Mouse (Mus musculus) midbrain, embryonic 13.5 days (tissue): ENCODE measurements around the gene Ccdc18. TPM values are rescaled to one million over a fixed set of nuclear protein-coding genes. Genes with fewer than 3 reads are reported as not detected.
"Not testable (repeated sequence)": the region's sequence is repeated elsewhere in the genome, so short reads cannot be mapped to it uniquely, and the experiment has no call there.

Source experiments
- ATAC-seq: fragments of 200-750 bp; cut with Nextera tagmentation; 2 replicates; pipeline ENCODE4 v1.8.0; 2017; ENCODE audit warnings: mild to moderate bottlenecking, moderate TSS enrichment, moderate library complexity
- H3K27ac ChIP-seq: fragments of 300-500 bp; sonication (generic); 2 replicates; pipeline ENCODE4 v1.5.1; 2015; ENCODE audit warnings: inconsistent platforms, mild to moderate bottlenecking, moderate library complexity
- H3K27me3 ChIP-seq: fragments of 300-500 bp; sonication (generic); 2 replicates; pipeline ENCODE4 v1.6.1; 2015; ENCODE audit warnings: mild to moderate bottlenecking, inconsistent platforms
- H3K36me3 ChIP-seq: fragments of 300-500 bp; sonication (generic); 2 replicates; pipeline ENCODE4 v1.6.1; 2015; ENCODE audit warnings: mild to moderate bottlenecking, inconsistent platforms
- H3K4me1 ChIP-seq: fragments of 300-500 bp; sonication (generic); replicated peaks from 2 replicates; pipeline ENCODE4 v1.6.1; 2015; ENCODE audit warnings: inconsistent platforms
- H3K4me2 ChIP-seq: fragments of 300-500 bp; sonication (generic); replicated peaks from 2 replicates; pipeline ENCODE4 v1.6.1; 2015; ENCODE audit warnings: moderate library complexity, mild to moderate bottlenecking, inconsistent platforms
- H3K4me3 ChIP-seq: fragments of 300-500 bp; sonication (generic); replicated peaks from 2 replicates; pipeline ENCODE4 v1.5.1; 2015; ENCODE audit warnings: mild to moderate bottlenecking, inconsistent platforms
- H3K9ac ChIP-seq: fragments of 300-500 bp; sonication (generic); replicated peaks from 2 replicates; pipeline ENCODE4 v1.6.1; 2015; ENCODE audit warnings: mild to moderate bottlenecking, inconsistent platforms
- H3K9me3 ChIP-seq: fragments of 300-500 bp; sonication (generic); 2 replicates; pipeline ENCODE4 v1.6.1; 2016; ENCODE audit warnings: mild to moderate bottlenecking, inconsistent platforms
- WGBS: fragments of 180-500 bp; shearing (Covaris S2); methylation state at CpG from one replicate; pipeline ENCODE4 v1.1.7; 2015; 5-methylcytosine and 5-hydroxymethylcytosine counted together
- polyA plus RNA-seq: library from polyadenylated mRNA; unstranded; fragments of >200 nt; fragmentation: Nextera tagmentation; extraction: Ambion mirVana; gene quantifications from 2 replicates; pipeline ENCODE4 v1.2.1, GENCODE M21; 2015

The Ccdc18 gene
- polyA plus RNA-seq, 1 experiment from 2014 or later, result 4.3 TPM

GRCm38 (mm10) chr5:108163695-108164094, 31.0 kb downstream of the Ccdc18 start:
- no peak overlapping the region for H3K4me3 ChIP-seq
- H3K36me3 ChIP-seq, result no peaks in the 10 kb centered on the region
- H3K27ac ChIP-seq, result no peak overlapping the region
- no peaks in the 10 kb centered on the region for H3K27me3 ChIP-seq
- no peak for ATAC-seq
- H3K9ac ChIP-seq, result no peak overlapping the region
- 25% methylated on average over 1 of the region's 1 CpGs for WGBS
- no peak overlapping the region for H3K4me2 ChIP-seq
- no peaks in the 10 kb centered on the region for H3K4me1 ChIP-seq
- H3K9me3 ChIP-seq, result no peaks in the 10 kb centered on the region

- 91% methylated on average over 2 of the region's 2 CpGs for WGBS
- H3K4me2 ChIP-seq, result no peak overlapping the region
- no peaks in the 10 kb centered on the region for H3K9me3 ChIP-seq
- no peak for ATAC-seq
- H3K9ac ChIP-seq, result no peak overlapping the region
- no peak overlapping the region for H3K4me3 ChIP-seq
- no peaks in the 10 kb centered on the region for H3K4me1 ChIP-seq
- H3K27ac ChIP-seq, result no peak overlapping the region
- no peaks in the 10 kb centered on the region for H3K27me3 ChIP-seq
- H3K36me3 ChIP-seq, result no peaks in the 10 kb centered on the region
Observed at GRCm38 (mm10) chr5:108184050-108184449, 51.4 kb downstream of the Ccdc18 start.

GRCm38 (mm10) chr5:108188967-108189366, 56.3 kb downstream of the Ccdc18 start:
- H3K27me3 ChIP-seq, result no peaks in the 10 kb centered on the region
- no peaks in the 10 kb centered on the region for H3K9me3 ChIP-seq
- no peak for ATAC-seq
- no peak overlapping the region for H3K4me2 ChIP-seq
- H3K27ac ChIP-seq, result no peak overlapping the region
- no peaks in the 10 kb centered on the region for H3K36me3 ChIP-seq
- no peaks in the 10 kb centered on the region for H3K4me1 ChIP-seq
- H3K9ac ChIP-seq, result no peak overlapping the region
- no peak overlapping the region for H3K4me3 ChIP-seq

GRCm38 (mm10) chr5:108206008-108206407, 73.3 kb downstream of the Ccdc18 start:
- no peaks in the 10 kb centered on the region for H3K36me3 ChIP-seq
- no peaks in the 10 kb centered on the region for H3K4me1 ChIP-seq
- no peak overlapping the region for H3K4me2 ChIP-seq
- no peak overlapping the region for H3K4me3 ChIP-seq
- no peaks in the 10 kb centered on the region for H3K9me3 ChIP-seq
- H3K27me3 ChIP-seq, result no peaks in the 10 kb centered on the region
- no peak overlapping the region for H3K27ac ChIP-seq
- ATAC-seq, result no peak
- H3K9ac ChIP-seq, result no peak overlapping the region

- no peaks in the 10 kb centered on the region for H3K27me3 ChIP-seq
- ATAC-seq, result no peak
- no peaks in the 10 kb centered on the region for H3K9me3 ChIP-seq
- 93% methylated on average over 4 of the region's 4 CpGs for WGBS
- no peak overlapping the region for H3K27ac ChIP-seq
- no peak overlapping the region for H3K9ac ChIP-seq
- no peaks in the 10 kb centered on the region for H3K36me3 ChIP-seq
- H3K4me2 ChIP-seq, result no peak overlapping the region
- no peak overlapping the region for H3K4me3 ChIP-seq
- no peaks in the 10 kb centered on the region for H3K4me1 ChIP-seq
Observed at GRCm38 (mm10) chr5:108211512-108211911, 78.8 kb downstream of the Ccdc18 start.

GRCm38 (mm10) chr5:108214928-108215327, 82.3 kb downstream of the Ccdc18 start:
- Histone ChIP-seq H3K36me3 (no peaks in the 10 kb centered on the region), H3K4me2 (no peak overlapping the region), H3K9ac (no peak overlapping the region), H3K27ac (no peak overlapping the region), H3K27me3 (no peaks in the 10 kb centered on the region), H3K4me3 (no peak overlapping the region), H3K9me3 (no peaks in the 10 kb centered on the region), H3K4me1 (no peaks in the 10 kb centered on the region)
- WGBS, result 96% methylated on average over 2 of the region's 2 CpGs
- no peak for ATAC-seq

- Histone ChIP-seq H3K27ac (no peak overlapping the region), H3K9me3 (no peaks in the 10 kb centered on the region), H3K4me3 (no peak overlapping the region), H3K36me3 (no peaks in the 10 kb centered on the region), H3K9ac (no peak overlapping the region), H3K4me2 (no peak overlapping the region), H3K4me1 (no peaks in the 10 kb centered on the region), H3K27me3 (no peaks in the 10 kb centered on the region)
- no peak for ATAC-seq
Observed at GRCm38 (mm10) chr5:108224077-108224476, 91.4 kb downstream of the Ccdc18 start.

- no peaks in the 10 kb centered on the region for H3K36me3 ChIP-seq
- no peaks in the 10 kb centered on the region for H3K4me1 ChIP-seq
- no peak overlapping the region for H3K9ac ChIP-seq
- no peak overlapping the region for H3K27ac ChIP-seq
- ATAC-seq, result no peak
- H3K4me2 ChIP-seq, result no peak overlapping the region
- no peaks in the 10 kb centered on the region for H3K27me3 ChIP-seq
- no peak overlapping the region for H3K4me3 ChIP-seq
- H3K9me3 ChIP-seq, result no peaks in the 10 kb centered on the region
Observed at GRCm38 (mm10) chr5:108226159-108226558, 93.5 kb downstream of the Ccdc18 start.

GRCm38 (mm10) chr5:108246314-108246765, 113.7 kb downstream of the Ccdc18 start:
- Histone ChIP-seq H3K4me3 (no peak overlapping the region), H3K4me2 (no peak overlapping the region), H3K4me1 (no peaks in the 10 kb centered on the region), H3K27ac (no peak overlapping the region), H3K27me3 (no peaks in the 10 kb centered on the region), H3K9me3 (no peaks in the 10 kb centered on the region), H3K36me3 (no peaks in the 10 kb centered on the region), H3K9ac (no peak overlapping the region)
- WGBS, result 78% methylated on average over 3 of the region's 3 CpGs
- ATAC-seq, result no peak

GRCm38 (mm10) chr5:108250033-108250432, 117.4 kb downstream of the Ccdc18 start:
- ATAC-seq, result no peak
- H3K4me3 ChIP-seq, result no peak overlapping the region

GRCm38 (mm10) chr5:108255259-108255658, 122.6 kb downstream of the Ccdc18 start:
- Histone ChIP-seq H3K4me1 (no peaks in the 10 kb centered on the region), H3K36me3 (no peaks in the 10 kb centered on the region), H3K4me3 (no peak overlapping the region), H3K9ac (no peak overlapping the region), H3K27ac (no peak overlapping the region), H3K4me2 (no peak overlapping the region), H3K9me3 (no peaks in the 10 kb centered on the region), H3K27me3 (no peaks in the 10 kb centered on the region)
- ATAC-seq, result no peak
- WGBS, result 88% methylated on average over 5 of the region's 5 CpGs

More at GRCm38 (mm10) chr5:108250033-108250432, 117.4 kb downstream of the Ccdc18 start:
- Histone ChIP-seq H3K27me3 (no peaks in the 10 kb centered on the region), H3K4me1 (no peaks in the 10 kb centered on the region), H3K9ac (no peak overlapping the region), H3K27ac (no peak overlapping the region), H3K9me3 (no peaks in the 10 kb centered on the region), H3K4me2 (no peak overlapping the region), H3K36me3 (no peaks in the 10 kb centered on the region)
- 73% methylated on average over 2 of the region's 2 CpGs for WGBS

- peak; percentile 56; the same call in 1 of the 2 replicates for ATAC-seq
- Histone ChIP-seq H3K36me3 (no peaks in the 10 kb centered on the region), H3K9ac (0 out of 2 replicates have a peak overlapping the region, but pooled peaks have one; percentile 8), H3K4me2 (no peak overlapping the region), H3K4me3 (no peak overlapping the region), H3K27ac (no peak overlapping the region), H3K9me3 (no peaks in the 10 kb centered on the region), H3K4me1 (peaks cover under 1% of the 10 kb centered on the region), H3K27me3 (no peaks in the 10 kb centered on the region)
- 58% methylated on average over 4 of the region's 4 CpGs for WGBS
Observed at GRCm38 (mm10) chr5:108262722-108263121, 130.0 kb downstream of the Ccdc18 start.

- H3K9me3 ChIP-seq, H3K36me3 ChIP-seq, ATAC-seq, H3K4me1 ChIP-seq, H3K9ac ChIP-seq, H3K4me3 ChIP-seq, H3K27ac ChIP-seq, H3K27me3 ChIP-seq, H3K4me2 ChIP-seq: not testable (repeated sequence)
- WGBS, result 84% methylated on average over 1 of the region's 1 CpGs
Observed at GRCm38 (mm10) chr5:108263785-108264184, 131.1 kb downstream of the Ccdc18 start.
